Mouse (Mus musculus) ES-E14 (cell line): ENCODE results near the gene Nxn.

Source experiments
- CHD2 ChIP-seq: IDR thresholded peaks from 2 replicates; pipeline ENCODE4 v1.6.1; 2014; ENCODE audit warnings: mild to moderate bottlenecking, low read depth, low read length, inconsistent platforms
- HCFC1 ChIP-seq: IDR thresholded peaks from 2 replicates; pipeline ENCODE4 v1.6.1; 2012; ENCODE audit warnings: low read length, inconsistent platforms, borderline replicate concordance; ENCODE audit not compliant: insufficient read depth
- MAFK ChIP-seq: IDR thresholded peaks from 2 replicates; pipeline ENCODE4 v1.6.1; 2014; ENCODE audit warnings: mild to moderate bottlenecking, low read depth, low read length, inconsistent platforms; ENCODE audit not compliant: insufficient read depth
- ZC3H11A ChIP-seq: IDR thresholded peaks from 2 replicates; pipeline ENCODE4 v1.6.1; 2012; ENCODE audit warnings: low read depth, mild to moderate bottlenecking, inconsistent platforms, low read length, borderline replicate concordance
- ZNF384 ChIP-seq: IDR thresholded peaks from 2 replicates; pipeline ENCODE4 v1.6.1; 2012; ENCODE audit warnings: low read depth, low read length, inconsistent platforms

DNA sequence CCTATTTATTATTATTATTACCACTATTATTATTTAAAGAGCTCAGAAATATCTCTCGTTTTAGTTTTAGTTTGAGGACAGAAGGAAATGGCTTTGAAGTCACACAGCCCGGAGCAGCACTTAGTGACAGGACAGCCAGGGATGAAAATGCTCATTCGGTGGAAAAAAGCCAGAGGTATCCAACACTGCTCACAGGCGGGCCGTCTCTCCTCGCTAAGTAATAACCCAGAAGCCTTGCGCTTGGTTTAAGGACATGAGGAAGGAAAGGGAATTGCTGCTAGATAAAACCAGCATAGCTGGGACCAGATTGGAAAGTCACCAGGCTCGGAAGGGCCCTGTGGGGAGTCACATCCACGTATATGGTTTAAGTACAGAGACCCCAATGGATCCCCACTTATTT lies 35.3 kb downstream of the Nxn start:
- no peak for TF ChIP-seq ZC3H11A
- no peak for TF ChIP-seq CHD2
- TF ChIP-seq MAFK = no peak
- TF ChIP-seq ZNF384 = no peak
- no peak for TF ChIP-seq HCFC1
